Mouse (Mus musculus): ENCODE measurements around the gene Spsb2.

DNA sequence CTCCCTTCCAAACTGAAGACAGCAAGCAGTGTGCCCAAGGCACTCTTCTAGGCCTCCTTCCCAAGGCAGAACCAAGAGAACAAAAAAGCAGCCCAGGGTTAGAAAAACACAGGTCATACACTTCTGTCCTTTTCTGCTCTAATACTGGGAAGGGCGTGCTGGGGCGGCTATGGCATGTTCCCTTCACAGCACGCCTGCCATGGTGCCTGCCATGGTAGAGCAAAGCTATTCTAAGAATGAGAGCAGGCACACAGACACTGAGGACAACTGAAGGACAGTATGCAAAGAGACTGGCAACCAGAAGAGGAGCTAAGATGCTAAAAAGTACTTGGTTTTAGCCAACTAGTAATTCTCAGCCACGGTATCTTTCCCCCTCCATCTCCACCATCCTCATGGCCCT lies 13.6 kb downstream of the Spsb2 start:
- TF ChIP-seq CTCF (IDR thresholded peaks at IDR 0.05; ENCODE audit: insufficient read depth, low read length) (no peak), POLR2A (IDR thresholded peaks at IDR 0.05; ENCODE audit: borderline replicate concordance, extremely low read depth, low read depth, low read length) (no peak)

Data from lung, adult 2 months (tissue).